Mouse (Mus musculus) urinary bladder, postnatal 14 days (tissue): ENCODE measurements around the gene Pdlim5.
A peak's percentile ranks its signal among the peaks of the same experiment; 100 is the strongest.

Source experiments
- DNase-seq: peaks from one replicate; pipeline ENCODE4 v3.0.0; 2021; ENCODE audit warnings: low spot score

Pdlim5 gene

DNA sequence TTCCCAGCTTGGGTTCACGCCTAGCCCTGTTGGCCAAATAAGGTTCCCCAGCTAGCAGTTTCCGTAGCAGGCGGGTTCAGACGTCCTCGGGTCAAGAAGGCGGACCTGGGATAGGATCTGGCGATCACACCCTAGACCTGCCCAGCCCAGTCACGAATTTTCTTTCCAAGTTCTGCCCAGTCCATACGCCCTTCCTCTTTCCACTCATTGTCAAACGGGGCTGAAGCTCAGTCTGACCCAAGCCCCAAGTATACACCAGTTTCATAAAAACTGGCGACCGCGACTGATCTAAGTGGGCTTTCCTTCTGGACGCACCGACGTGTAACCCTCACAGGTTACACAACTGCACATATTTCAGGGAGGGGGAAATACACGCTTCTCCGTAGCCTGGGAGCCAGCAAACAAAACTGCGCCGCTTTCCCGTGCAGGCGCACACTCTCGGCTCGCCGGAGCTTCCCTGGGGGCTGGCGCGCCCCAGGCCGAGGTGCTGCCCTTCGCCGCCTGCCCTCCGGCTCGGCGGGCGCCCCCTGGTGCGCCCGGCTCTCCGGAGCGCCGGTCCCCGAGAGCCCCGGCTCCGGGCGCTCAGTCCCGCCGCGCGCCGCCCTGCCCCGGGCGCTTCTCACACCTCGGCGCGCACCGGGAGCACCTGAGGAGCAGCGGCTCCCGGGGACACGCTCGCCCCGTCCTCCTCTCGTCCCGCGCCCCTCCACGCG is 544 bp downstream of the Pdlim5 start:
- DNase-seq = peak; percentile 80

DNA sequence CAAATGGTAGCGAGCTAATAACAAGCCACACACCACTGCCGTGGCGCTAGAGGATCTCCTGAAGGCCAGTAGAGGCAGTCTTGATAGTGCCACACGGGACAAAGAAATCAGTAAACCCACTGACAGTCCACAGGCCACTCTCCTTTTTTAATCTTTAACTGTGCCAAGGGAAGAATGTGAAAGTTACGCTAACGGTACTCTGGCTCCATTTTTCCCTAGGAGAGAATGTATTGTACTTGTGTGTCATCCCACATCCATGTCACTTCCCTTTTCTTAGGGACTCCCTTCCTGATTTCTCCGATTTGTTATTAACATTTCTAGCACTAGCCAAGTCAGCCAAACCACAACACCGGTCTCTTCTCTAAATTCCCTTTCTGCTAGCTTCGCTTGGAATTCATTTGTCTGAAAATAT is 1.5 kb downstream of the Pdlim5 start:
- no peak for DNase-seq

DNA sequence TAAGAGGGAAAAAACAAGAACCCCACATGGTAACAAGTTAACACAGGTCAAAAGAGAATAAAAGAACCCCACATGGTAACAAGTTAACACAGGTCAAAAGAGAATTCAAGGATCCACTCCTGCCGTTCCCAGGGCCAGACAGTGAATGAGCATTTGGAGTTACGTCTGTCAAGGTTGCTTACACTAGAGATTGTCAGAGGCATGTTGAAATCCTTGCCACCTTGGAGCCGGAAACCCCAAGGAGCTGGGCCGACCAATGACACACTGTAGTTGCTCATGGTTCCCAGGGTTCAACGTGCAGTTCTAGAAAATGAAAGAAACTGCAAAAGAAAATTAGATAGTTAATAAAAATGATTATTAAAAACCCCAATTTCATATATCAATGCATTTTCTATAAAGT is 4.0 kb downstream of the Pdlim5 start:
- no peak for DNase-seq

DNA sequence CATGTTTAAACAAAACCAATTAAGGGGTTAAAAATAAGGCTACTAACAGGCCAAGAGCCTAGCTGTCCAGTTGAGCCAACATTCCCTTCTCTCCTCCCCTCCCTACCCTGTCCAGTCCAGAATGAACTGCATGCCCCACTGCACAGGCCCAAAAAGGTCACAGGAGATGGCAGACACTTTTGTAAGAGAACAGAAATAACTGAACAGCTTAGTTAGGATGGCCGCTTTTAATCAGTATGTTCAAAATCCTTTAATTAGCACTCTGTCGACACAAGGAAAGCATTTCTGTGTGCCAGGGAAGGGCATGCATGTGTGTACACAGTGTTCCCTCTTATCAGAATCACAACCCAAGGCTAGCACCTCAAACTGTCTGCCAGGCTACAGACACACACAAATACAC is 5.2 kb downstream of the Pdlim5 start:
- DNase-seq = no peak

DNA sequence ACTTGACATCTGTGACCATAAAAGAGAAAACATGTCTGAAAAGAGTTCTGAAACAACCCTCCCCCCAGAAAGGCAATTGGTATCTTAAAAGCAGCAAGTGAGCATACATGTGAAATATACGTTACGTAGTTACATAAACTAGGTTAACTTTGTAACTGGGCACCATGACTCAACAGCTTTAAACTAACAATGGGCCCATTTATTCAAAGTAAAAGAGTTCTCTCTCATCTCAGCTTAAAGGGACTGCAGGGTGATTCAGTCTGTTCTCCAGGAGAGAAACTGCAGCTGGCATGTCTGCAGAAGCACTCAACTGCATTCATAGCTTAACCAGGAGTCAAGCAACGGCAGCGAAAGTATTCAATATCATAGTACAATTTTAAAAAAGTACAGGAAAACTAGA is 7.3 kb downstream of the Pdlim5 start:
- DNase-seq = no peak

DNA sequence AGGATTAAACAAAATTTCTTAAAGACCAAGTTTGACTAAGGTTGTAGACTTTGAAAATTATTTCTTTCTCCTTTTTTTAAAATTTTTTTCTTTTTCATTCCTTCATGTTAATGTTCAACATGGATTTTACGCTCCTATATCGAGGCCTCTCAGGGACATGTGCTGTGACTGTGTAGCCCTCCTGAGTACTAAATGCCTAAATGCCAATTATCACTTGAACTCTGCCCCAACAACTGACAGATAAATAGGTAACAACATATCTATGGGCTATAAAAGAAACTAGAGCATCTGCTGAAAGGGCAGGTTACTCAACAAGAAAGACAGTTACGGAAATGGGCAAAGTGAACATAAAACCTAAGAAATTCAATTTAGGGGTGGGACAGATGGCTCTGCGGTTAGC is 9.0 kb downstream of the Pdlim5 start:
- DNase-seq = no peak

DNA sequence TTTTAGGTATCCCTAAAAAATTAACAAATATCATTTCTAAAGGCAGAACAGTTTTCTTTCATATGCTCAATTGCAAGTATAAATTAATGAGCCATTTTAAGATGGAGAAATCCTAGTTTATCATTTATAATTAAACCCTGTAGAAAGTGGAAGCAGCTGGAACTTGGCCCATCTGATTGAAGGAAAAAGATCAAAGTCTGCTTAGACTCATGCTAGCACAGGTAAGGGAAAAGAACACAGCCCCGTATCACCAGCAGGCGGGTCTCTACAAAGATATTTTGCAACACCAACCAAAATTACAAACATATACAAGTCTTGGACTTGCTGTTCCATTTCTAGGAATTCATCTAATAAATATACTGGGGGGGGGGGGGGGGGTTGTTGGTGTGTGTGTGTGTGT is 9.8 kb downstream of the Pdlim5 start:
- peak; percentile 31 for DNase-seq

DNA sequence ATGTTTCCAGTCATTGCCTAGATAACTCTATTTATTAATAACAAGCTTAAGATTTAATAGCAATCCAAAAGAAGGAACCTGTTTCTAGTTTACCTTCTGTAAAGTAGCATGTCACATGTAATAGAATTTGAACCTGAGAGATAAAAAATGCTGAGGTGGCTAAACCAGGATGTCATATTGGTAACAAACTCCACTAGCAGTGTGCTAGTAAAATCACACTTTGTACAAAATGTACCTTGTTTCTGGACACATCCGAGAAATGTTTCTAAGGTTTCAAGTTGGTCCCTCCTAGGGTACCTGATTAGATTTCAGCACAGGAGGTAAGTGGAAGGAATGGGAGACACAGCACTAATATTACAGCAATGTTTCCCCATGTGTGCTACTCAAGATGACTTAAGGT is 18.9 kb downstream of the Pdlim5 start:
- no peak for DNase-seq

DNA sequence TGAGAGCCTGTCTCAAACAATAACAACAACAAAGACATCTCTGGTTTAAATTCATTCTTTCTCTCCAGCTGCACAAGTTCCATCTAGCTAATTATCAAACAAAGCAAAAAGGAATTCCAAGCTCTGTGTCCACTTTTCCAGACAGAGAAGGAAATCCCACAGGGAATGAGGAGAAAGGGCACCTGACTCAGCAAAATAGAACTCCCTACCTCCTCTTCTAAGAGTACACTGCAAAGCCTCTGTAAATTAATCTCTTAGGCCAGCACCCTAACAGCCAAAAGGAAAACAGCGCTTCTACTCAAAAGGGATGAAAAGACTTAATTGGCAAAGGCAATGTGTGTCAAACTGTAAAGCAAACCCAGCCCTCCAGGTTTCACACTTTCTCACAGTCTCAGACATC is 20.4 kb downstream of the Pdlim5 start:
- no peak for DNase-seq

DNA sequence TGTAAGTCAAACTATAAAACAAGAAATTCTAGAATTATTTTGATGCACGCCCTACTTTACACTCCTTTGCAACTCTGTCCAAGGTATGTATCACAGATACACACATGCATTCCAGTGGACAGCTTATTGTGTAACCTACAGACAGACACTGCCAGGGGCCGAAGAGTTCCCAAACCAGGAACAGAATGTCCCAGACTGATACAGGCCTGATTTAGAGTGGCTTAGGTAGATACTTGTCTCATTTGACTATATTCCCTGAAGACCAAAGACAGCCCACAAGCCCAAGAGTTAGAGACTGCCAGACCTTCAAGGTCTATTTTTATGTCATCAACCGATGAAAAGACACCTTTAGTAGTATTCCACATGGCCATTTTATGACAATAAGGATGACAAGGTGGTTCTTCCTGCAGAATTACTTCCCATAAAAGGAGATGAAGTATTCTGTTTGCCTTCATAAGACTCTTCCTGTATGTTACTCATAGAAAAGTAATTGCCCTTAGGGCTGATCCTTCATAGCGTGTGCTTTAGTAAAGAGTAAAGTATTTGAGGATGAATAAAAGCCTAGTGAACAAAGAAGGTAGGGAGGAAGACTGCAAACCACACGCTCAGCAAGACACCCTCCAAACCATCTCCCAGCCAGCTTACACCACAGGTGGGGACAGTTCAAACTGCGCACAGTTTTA is 22.9 kb downstream of the Pdlim5 start:
- no peak for DNase-seq

DNA sequence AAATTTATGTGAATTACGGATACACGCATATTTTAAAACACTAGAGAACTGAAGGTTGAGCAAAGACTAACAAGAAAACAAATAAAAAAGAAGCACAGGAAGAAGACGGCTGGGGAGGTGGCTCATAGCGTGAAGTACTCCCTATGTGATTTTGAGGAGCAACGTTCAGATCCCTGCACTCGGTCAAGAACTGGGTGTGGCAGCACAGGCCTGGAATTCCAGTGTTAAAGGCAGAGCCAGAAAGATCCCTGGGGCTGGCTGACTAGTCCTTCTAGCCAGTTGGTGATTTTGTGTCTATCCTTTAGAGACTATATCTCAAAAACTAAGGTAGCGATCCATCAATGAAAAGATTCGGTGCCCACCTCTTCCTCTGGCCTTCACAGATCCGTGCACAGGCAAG is 27.1 kb downstream of the Pdlim5 start:
- peak; percentile 25 for DNase-seq

DNA sequence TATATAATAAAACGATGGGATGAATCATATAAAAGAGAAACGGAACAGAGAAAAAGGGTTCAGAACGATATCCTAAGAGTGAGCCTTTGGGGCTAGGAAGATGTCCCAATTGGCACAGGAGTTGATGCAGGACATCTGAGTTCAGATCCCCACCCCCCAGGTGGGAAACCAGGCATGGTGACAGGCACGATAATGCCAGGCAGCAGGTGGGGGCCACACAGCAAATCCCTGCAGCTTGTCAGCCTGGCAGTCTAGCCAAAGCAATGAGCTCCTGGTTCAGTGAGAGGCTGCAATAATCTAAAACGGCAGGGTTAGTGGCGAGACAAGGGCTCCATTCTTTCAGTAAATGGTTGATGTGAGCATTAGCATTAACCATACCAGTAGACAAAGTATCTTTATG is 33.4 kb downstream of the Pdlim5 start:
- no peak for DNase-seq

DNA sequence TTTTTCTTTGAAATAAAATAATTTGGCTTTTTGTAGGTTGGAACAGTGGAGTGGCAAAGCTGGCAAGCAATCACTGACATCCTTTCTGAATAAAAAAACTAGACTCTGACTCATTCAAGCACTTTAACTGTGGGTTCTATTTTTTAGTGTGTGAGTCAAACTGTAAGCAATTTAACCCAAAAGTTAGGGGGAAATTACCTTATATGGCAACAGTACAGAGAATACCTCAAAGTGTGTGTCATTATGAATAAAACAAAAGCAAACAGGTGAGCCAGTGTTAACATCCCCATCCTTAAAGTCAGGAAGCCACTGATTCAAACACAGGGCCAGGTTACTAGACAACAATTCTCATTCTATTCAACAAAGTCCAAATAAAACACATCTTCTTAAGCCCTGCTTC is 36.5 kb downstream of the Pdlim5 start:
- no peak for DNase-seq

DNA sequence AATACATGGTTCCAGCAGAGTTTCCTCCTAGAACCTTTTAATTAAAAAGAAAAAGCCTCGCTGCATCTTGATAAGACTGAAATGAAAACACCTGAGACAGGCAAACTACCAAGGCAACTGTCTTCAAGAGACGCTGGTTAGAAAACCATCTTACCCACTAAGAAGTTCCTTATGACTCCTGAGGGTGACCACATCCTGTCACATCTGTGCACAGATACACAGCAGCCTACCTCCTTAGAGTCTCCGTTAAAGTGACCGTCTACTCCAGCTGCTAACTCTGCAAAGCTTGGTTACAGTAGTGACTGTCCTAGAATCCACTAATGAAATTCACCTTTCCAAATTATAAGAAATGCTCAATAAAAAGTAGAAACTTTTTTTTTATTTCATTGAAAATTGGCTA is 38.8 kb downstream of the Pdlim5 start:
- no peak for DNase-seq

DNA sequence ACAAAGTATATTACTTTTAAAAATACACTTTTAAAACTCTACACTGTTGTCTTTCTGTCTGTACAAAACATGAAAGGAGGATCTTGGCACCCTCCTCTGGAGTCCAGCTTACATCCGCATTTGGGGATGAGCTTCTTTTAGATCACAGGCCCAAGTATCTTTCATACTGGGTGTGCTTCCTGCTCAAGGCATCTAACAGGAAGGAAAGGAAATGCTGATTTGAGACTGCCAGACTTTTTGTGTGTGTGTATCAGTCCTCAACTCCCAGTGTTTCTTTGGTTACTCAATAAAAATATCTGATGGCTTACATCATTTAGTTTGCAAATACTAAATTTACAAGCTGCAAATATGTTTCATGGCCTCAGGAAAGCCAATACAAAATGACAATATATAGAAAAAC is 42.3 kb downstream of the Pdlim5 start:
- no peak for DNase-seq

DNA sequence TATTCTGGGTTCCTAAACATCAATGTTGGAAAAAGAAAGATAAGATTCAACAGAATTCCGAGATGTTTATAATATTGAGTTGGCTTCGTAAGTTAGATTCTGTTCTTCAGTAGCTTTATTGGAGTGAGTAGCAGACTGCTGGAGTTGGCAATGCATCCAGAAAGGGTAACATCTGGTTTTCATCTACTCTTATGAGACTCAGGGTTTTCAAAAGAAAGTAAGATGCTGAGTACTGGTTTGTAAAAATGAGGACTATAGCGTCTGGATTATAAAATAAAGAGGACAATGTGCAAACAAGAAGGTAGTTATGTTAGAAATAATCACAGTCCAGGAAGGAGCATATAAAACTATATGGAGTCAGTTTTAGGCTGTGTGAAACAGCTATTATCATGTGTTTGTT is 45.0 kb downstream of the Pdlim5 start:
- DNase-seq = no peak

DNA sequence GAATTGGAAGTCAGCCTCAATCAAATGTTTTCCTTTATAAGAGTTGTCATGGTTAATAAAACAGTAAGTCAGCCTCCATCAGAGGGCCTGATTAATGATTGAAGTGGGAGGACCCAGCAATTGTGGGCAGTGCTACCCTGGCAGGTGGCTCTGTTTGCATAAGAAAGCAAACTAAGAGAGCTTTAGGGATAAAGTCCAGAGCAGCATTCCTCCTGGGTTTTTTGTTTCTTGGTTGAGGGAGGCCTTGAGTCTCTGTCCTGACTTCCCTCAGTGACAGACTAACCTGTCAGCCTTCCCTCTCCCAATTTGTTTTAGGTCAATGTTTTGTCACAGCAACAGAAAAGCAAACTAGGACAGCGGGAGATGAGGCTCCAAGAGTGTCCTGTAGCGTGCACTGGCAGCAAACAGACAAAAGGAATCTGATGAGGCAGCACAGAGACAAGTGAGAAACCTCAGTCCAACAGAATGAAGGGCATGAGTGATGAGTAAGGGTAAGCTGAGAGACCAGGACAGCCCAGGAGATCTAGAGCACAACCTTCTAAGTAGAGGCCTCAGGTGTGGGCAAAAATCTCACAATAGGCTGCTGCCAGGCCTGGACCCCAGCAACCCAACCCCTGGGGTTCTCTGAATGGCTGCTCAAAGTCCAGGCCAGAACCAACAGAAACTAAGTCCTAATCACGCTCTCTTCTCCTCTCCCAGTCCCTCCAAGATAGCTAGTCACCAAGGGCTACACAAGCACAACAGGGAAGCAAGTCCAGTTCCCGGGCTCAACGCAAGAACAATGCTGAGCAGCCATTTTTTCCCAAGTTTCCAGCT is 46.5 kb downstream of the Pdlim5 start:
- no peak for DNase-seq

DNA sequence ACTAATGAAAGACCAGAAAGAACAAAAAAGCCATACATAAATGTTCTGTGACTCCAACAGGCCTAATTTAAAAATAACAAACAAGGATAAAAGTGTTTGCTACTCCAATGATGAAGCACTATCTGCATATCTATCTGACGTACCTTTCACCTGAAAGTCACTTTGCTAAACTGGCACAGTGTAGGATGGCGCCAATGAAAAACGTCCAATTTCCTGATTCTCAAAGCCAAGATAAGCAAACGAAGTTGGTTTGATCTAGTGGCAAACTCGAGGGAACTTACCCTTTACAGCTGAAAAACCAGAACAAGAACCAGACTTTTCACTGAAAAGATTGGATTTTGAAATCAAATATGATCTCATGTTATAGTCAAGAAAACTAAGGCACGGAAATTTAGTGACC is 49.2 kb downstream of the Pdlim5 start:
- no peak for DNase-seq

DNA sequence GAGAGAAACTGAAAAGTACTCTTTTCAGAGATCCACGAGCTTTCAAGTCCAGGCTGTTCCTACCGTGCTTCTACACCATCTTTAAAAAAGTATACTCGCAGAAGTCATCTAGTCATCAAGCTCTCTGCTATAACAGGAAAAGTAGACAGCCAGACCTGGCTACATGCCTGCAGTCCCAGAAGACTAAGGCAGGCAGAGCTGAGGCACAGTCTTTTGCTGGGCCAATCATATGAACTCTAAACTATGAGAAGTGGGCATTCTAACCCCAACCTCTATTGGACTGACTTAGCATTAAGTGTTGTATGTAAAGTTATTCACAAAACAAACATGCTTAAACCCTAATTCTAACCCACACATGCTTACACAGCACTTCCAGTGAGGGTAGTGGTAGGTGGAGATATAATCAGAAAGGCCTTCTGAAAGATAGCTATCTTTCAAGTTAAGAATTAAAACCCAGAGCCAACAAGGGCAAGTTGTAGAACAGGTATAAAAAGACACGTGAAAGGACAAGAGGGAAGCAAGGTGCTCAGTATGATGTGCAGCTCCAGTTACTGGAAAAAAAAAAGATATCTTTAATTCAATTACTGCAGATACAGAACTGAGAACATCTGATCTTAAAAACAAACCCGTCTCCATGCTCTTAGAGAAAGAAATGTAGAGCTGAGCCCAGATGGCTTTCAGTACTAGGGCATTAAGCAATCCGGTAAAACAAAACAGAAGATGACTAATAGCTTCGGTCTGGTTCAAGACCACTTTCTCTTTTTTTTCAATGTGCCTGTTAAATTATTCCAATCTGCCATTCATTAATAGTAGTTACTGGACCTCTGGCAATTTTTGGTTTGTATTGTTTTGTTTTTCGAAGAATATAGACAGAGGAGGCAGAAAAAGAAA is 50.0 kb downstream of the Pdlim5 start:
- DNase-seq = peak; percentile 43

DNA sequence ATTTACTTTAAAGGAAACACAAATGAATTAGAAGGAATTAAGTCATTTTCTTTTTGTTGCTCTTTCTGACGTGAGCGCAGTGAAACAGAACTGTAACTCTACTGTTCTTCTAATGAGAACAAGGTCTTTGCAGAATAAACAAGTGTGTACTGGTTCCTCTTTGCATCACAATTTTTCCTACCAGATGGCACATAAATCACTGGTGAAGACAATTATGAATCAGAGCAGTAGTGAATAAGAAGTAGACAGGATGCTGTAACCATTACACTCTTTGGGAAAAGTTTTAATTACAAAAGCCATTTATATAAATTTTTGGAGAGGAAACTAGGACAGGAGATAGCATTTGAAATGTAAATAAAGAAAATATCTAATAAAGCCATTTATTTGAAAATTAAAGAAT is 51.7 kb downstream of the Pdlim5 start:
- no peak for DNase-seq

DNA sequence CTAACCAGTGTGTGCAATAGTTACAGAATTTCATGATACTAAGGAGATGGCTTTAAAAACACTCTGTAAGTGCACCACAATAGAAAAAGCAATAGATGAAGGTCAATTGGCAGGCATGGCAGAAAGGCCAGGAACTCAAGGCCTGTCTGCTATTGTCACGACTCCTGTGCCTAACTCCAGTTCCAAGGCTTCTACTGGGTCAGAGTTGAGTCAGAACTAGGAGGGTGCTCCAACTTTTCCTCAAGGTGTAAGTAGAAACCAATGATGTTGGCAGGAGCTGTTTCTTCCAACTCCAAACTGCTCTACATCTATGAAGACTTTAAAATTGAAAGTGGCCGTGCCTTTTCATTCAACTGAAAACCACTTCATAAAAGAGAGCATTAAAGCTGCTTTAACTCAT is 54.8 kb downstream of the Pdlim5 start:
- no peak for DNase-seq
